Mouse (Mus musculus) embryo, embryonic 9.5 days (tissue): ENCODE measurements at regions not wholly inside any gene's neighbourhood (a gene's known extent, or its start where the extent isn't known, plus 50 kb on each side); places are given as distances from the start of the nearest gene placed in this dataset.

Experiments
- DNase-seq: peaks from one replicate; pipeline ENCODE4 v3.0.0-alpha.2; 2017; ENCODE audit errors: extremely low spot score

GRCm38 (mm10) chr7:70219310-70219709 is 147.2 kb downstream of the Nr2f2 start:
- no peak for DNase-seq

GRCm38 (mm10) chr7:70217137-70217536 is 149.4 kb downstream of the Nr2f2 start:
- DNase-seq: no peak

DNA sequence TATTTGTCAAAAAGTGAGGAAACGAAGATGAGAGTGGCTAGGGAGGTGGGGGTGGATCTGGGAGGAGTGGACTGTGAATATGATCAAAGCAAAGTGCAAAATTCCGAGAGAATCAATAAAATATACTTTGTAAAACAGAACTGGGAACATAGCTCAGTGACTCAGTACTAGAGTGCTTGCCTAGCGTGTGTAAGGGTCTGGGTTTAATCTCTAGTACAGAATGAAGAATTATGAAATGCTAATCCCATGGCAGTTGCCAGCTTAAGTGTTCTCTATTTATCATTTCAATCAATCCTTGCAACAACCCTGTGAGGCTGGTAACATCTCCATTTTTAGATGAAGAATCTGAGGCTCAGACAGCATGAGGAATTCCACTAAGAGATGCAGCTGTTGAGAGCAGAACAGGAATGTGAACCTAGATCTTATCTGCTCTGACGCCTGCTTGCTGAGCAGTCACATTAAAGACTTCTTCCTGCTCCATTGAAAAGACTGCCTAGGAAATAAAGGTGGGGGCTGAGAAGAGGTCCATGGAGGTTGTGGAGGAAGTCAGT is 152.5 kb downstream of the Nr2f2 start:
- DNase-seq: no peak

DNA sequence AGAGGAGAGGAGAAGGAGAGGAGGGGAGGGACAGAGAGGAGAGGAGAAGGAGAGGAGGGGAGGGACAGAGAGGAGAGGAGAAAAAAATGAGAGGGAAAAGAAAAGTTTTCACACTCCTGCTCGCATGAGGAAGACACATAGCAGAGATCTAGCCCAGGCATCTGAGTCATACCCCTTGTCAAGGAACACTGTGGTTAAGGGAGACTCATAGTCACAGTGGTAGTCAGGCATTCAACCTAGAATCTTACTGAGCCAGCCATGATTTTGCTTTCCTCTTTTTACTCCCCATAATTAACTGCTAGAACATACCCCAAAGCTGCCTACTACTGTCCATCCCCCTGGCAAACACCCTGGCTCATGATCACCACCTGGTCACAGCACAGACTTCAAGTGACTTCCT is 160.6 kb downstream of the Nr2f2 start:
- no peak for DNase-seq

GRCm38 (mm10) chr7:70200188-70200587 is 166.3 kb downstream of the Nr2f2 start:
- DNase-seq: no peak

- no peak for DNase-seq
Observed at GRCm38 (mm10) chr7:70178956-70179355, 187.6 kb downstream of the Nr2f2 start.

GRCm38 (mm10) chr7:70178006-70178405 is 188.5 kb downstream of the Nr2f2 start:
- no peak for DNase-seq

- DNase-seq: no peak
Observed at GRCm38 (mm10) chr7:70176686-70177259, 189.8 kb downstream of the Nr2f2 start.

GRCm38 (mm10) chr7:70176086-70176485 is 190.4 kb downstream of the Nr2f2 start:
- no peak for DNase-seq

DNA sequence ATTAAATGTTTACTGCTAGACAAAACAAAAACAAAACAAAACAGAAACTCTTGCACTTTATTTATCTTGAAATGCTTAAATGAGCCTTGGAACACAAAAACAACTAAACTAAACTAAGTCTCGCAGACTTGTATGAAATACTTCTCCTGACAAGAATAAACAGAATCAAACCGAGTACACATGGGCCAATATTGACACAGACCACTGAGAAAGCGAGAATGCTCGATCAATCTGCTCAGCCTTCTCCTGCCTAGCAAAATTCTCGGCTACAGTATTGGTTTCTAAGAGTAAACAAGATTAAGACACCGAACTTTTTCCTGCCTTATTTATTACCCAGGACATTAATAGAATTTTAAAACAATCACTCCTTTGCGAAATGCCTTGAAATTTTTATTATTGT is 194.1 kb downstream of the Nr2f2 start:
- DNase-seq: no peak

- no peak for DNase-seq
Observed at GRCm38 (mm10) chr7:70171456-70171855, 195.1 kb downstream of the Nr2f2 start.

DNA sequence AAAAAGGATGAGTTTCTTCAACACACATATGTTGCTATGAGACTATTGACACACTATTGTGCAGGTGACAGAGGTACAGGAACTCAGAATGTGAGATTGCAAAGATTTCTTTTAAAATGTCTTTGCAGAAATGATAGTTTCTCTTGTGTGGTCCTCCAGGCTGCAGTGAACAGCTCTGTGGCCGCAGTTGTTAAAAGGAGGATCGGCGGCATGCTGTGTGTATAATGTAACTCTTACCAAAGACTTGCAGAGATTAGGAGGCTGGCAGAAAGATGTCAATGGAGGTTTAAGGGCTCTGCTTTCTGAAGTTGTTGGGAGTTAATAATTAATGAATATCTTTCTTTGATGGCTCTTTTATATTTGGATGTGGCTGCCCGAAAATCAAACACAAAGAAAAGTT is 198.5 kb downstream of the Nr2f2 start:
- DNase-seq: no peak

DNA sequence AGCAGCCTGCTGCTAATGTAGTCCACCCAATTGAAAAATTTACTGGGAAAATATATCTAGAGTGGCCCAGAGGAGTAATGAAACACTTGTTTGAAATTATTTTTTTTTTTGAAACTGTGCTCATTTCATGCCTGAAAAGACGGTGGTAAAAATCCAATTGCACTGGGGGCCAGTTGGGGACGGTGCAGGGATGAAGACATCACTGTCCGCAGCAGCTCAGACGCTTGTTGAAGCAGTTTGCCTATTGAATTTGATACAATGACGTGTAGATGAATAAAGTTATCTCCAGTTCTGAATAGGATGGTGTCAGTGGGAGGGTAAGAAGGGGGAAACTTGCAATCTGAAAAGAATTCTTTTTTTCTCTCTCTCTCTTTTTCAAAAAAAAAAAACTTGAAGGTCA is 200.5 kb downstream of the Nr2f2 start:
- DNase-seq: no peak

DNA sequence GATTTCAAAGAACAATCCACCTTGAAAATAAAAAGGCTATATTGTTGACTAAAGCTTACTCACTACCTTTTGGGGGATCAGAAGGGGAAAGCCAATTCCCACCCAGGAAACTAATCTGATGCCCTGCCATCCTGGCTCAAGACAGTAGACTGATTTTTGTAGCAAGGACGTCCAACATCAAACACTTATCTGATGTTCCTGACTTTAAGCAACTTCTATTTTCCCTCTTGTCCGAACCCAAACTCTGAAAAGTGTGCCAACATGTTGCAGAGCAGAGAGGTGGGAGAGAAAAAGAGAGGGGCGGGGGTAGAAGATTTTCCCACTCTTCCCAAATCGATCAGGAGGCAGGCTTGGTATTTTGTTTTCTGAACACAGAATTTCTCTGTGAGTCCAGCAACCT is 201.0 kb downstream of the Nr2f2 start:
- DNase-seq: no peak

GRCm38 (mm10) chr7:70164691-70165193 is 201.8 kb downstream of the Nr2f2 start:
- no peak for DNase-seq

DNA sequence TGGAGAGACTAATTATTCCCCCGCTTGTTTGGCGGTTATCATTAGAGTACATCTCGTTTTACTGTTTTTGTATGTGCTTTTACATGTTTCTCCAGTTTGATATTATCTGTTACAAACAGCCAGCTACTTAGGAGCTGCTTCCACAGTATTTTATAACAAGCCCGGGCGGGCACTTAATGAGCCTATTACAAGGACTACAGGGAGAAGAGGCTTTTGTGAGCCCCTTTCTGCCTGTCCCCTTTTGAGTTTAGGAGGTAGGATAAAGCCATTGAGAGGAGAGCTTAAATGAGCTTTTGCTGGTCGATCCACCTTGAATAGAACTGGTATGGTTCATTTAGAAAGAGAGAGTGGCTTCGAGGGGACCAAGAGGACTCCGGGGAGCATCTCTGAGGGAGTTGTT is 208.0 kb downstream of the Nr2f2 start:
- DNase-seq: no peak

DNA sequence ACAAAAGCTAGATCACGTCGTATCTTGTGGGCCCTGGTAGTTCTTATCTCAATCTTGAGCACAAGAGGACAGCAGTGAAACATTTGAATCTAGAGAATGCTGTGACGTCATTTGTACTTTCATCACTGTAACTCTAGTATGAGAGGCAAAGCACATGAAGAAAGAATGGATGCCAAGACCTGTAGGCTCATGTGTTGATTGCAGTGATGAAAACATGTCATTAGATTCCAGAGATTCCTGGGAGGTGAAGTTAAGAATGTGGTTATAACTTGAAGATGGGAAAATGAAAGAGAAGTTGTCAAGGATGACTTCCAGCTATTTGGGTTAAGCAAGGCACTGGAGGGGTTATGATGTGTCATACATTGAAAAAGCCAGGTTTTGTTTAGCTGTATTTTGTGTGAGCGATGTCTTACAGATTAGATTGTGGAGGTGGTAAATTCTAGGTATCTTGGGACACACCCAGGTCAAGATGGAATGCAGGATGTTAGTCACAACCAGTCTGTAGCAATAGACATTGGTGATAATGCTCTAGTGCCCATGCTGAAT is 221.7 kb downstream of the Nr2f2 start:
- no peak for DNase-seq

GRCm38 (mm10) chr7:70136837-70137236 is 229.7 kb downstream of the Nr2f2 start:
- no peak for DNase-seq

- DNase-seq: no peak
Observed at GRCm38 (mm10) chr7:70135416-70135815, 231.1 kb downstream of the Nr2f2 start.

DNA sequence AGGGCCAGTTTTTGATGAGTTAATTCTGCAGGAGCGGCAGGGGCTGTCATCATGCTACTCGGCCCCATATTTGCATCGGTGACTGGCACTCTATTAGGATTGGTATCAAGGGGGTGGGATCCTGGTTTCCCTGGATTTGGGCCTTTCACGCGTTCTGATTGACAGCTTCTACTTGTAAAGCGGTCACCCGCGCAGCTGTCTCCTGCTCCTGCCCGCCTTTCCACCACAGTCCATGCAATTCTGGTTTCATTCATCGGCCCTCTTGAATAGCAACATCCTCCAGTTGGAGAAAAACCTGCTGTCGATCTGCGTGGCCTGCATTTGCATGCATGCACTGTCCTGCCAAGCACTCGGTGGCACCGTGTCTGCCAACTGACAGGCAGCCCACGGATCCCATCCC is 236.6 kb downstream of the Nr2f2 start:
- no peak for DNase-seq

GRCm38 (mm10) chr7:70122818-70123217 is 243.7 kb downstream of the Nr2f2 start:
- no peak for DNase-seq

- no peak for DNase-seq
Observed at GRCm38 (mm10) chr7:70119517-70119916, 247.0 kb downstream of the Nr2f2 start.

- no peak for DNase-seq
Observed at GRCm38 (mm10) chr7:70118971-70119370, 247.6 kb downstream of the Nr2f2 start.
